Mouse (Mus musculus): ENCODE measurements at regions not wholly inside any gene's neighbourhood (a gene's known extent, or its start where the extent isn't known, plus 50 kb on each side); places are given as distances from the start of the nearest gene placed in this dataset.

- no peak overlapping the region for H3K4me3 ChIP-seq (replicated peaks; ENCODE audit: insufficient read depth, low read depth, low read length)
- H3K27me3 ChIP-seq (ENCODE audit: control insufficient read depth, insufficient read depth, low read length) = no peaks in the 10 kb centered on the region
- TF ChIP-seq CTCF (IDR thresholded peaks at IDR 0.05; ENCODE audit: borderline replicate concordance, insufficient read depth, low read depth, low read length) (no peak), POLR2A (IDR thresholded peaks at IDR 0.05; ENCODE audit: borderline replicate concordance, insufficient read depth, low read length) (no peak)
- no peak overlapping the region for H3K27ac ChIP-seq (ENCODE audit: insufficient read depth, low read length)
- no peak for DNase-seq
- 84% methylated on average over 1 of the region's 1 CpGs for WGBS
- H3K4me1 ChIP-seq (ENCODE audit: control insufficient read depth, insufficient read depth, low read length) = no peaks in the 10 kb centered on the region
Measured at GRCm38 (mm10) chr16:51393871-51394270, 637.2 kb upstream of the Cblb start.

All from cerebellum, adult 2 months (tissue).